Mouse (Mus musculus) kidney, embryonic 16.5 days (tissue): ENCODE measurements around the gene Lonp2. TPM values are rescaled to one million over a fixed set of nuclear protein-coding genes. Genes with fewer than 3 reads are reported as not detected.
A peak's percentile ranks its signal among the peaks of the same experiment; 100 is the strongest.

Experiments used
- ATAC-seq: fragments of 200-750 bp; cut with Nextera tagmentation; 2 replicates; pipeline ENCODE4 v1.8.0; 2017; ENCODE audit warnings: moderate TSS enrichment; ENCODE audit not compliant: low FRiP score, low TSS enrichment
- H3K27ac ChIP-seq: fragments of 300-500 bp; sonication (generic); 2 replicates; pipeline ENCODE4 v1.5.1; 2014; ENCODE audit warnings: low read length
- H3K27me3 ChIP-seq: fragments of 300-500 bp; sonication (generic); 2 replicates; pipeline ENCODE4 v1.6.1; 2014; ENCODE audit warnings: low read length, control low read depth, mixed read lengths; ENCODE audit not compliant: insufficient read depth
- H3K36me3 ChIP-seq: fragments of 300-500 bp; sonication (generic); 2 replicates; pipeline ENCODE4 v1.6.1; 2014; ENCODE audit warnings: low read length, control low read depth, mixed read lengths; ENCODE audit not compliant: insufficient read depth
- H3K4me1 ChIP-seq: fragments of 300-500 bp; sonication (generic); 2 replicates; pipeline ENCODE4 v1.6.1; 2014; ENCODE audit warnings: low read length, control low read depth, mixed read lengths; ENCODE audit not compliant: insufficient read depth
- H3K4me2 ChIP-seq: fragments of 300-500 bp; sonication (generic); replicated peaks from 2 replicates; pipeline ENCODE4 v1.6.1; 2014; ENCODE audit warnings: low read depth, low read length
- H3K4me3 ChIP-seq: fragments of 300-500 bp; sonication (generic); 2 replicates; pipeline ENCODE4 v1.5.1; 2014; ENCODE audit warnings: mild to moderate bottlenecking, low read length
- H3K9ac ChIP-seq: fragments of 300-500 bp; sonication (generic); replicated peaks from 2 replicates; pipeline ENCODE4 v1.6.1; 2014; ENCODE audit warnings: low read length
- H3K9me3 ChIP-seq: fragments of 300-500 bp; sonication (generic); 2 replicates; pipeline ENCODE4 v1.6.1; 2016; ENCODE audit warnings: low read length, control low read depth
- WGBS: fragments of 180-500 bp; shearing (Covaris S2); extraction: QIAGEN DNeasy Blood & Tissue Kit; methylation state at CpG from one replicate; pipeline ENCODE4 v1.1.7; 2014; 5-methylcytosine and 5-hydroxymethylcytosine counted together
- polyA plus RNA-seq: library from polyadenylated mRNA; unstranded; fragments of >200 nt; fragmentation: Nextera tagmentation; extraction: Ambion mirVana; gene quantifications from 2 replicates; pipeline ENCODE4 v1.2.1, GENCODE M21; 2015

Gene Lonp2
- 74.9 and 77.6 TPM in 2 replicates for polyA plus RNA-seq

- no peaks in the 10 kb centered on the region for H3K36me3 ChIP-seq
- 0% methylated on average over 50 of the region's 62 CpGs for WGBS
- no peaks in the 10 kb centered on the region for H3K27me3 ChIP-seq
- H3K9ac ChIP-seq = peak within 1 kb of the TSS; percentile 80
- peak within 1 kb of the TSS; percentile 80 for H3K4me3 ChIP-seq
- peak; percentile 100 for ATAC-seq
- H3K9me3 ChIP-seq = no peaks in the 10 kb centered on the region
- H3K4me2 ChIP-seq = peak within 1 kb of the TSS; percentile 58
- peak within 1 kb of the TSS; percentile 69 for H3K27ac ChIP-seq
- peaks cover 6% of the 10 kb centered on the region for H3K4me1 ChIP-seq
Observed at GRCm38 (mm10) chr8:86623911-86624731, at the start of gene Lonp2. TSS of gene Lonp2 (plus strand) at chr8:86624043.

DNA sequence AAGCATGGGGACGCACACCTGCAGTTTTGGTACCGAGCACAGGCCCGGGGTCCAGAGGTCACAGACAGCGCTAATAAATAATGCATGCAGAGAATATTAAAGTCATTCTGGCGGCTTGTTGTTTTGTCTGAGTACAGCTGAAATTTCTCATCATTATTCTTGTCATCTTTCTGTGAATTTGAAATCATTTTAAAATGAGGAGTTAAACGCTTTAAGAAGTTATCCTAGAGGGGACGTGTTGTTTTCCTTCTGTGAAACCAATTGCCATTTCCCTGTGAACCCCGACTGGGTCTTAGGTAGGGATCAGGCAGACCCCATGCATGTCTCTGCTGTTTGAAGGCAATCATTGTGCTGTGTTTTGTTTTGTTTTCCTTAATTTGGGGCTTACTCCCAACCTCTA, 46.3 kb upstream of the Lonp2 start:
- Histone ChIP-seq H3K9me3 (no peaks in the 10 kb centered on the region), H3K4me2 (no peak overlapping the region), H3K36me3 (no peaks in the 10 kb centered on the region), H3K9ac (no peak overlapping the region), H3K27ac (no peak overlapping the region), H3K27me3 (no peaks in the 10 kb centered on the region), H3K4me1 (no peaks in the 10 kb centered on the region), H3K4me3 (no peak overlapping the region)
- WGBS = 72% methylated on average over 8 of the region's 8 CpGs
- ATAC-seq = no peak

DNA sequence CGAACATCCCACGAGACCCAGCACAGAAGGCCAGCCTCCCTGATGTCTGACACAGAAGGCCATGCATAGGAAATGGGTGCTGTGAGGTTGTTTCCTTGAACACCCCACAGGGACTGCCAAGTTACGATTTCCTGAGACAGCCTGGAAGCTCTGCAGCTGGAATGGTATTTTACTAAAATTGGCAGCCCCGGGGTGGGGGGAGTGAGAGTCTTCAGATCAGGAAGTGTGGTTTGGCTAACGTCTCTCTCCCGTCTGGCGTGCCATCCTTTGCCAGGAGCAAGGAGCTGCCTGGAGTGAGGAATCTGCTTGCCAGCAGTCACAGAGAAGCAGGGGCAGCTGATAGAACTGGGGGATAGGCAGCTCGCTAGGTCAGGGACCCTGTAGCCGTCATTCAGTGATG, 45.8 kb upstream of the Lonp2 start:
- H3K27me3 ChIP-seq = no peaks in the 10 kb centered on the region
- no peaks in the 10 kb centered on the region for H3K36me3 ChIP-seq
- H3K4me3 ChIP-seq = no peak overlapping the region
- no peak for ATAC-seq
- no peak overlapping the region for H3K9ac ChIP-seq
- H3K4me2 ChIP-seq = no peak overlapping the region
- H3K9me3 ChIP-seq = no peaks in the 10 kb centered on the region
- no peak overlapping the region for H3K27ac ChIP-seq
- 32% methylated on average over 9 of the region's 9 CpGs for WGBS
- H3K4me1 ChIP-seq = no peaks in the 10 kb centered on the region

DNA sequence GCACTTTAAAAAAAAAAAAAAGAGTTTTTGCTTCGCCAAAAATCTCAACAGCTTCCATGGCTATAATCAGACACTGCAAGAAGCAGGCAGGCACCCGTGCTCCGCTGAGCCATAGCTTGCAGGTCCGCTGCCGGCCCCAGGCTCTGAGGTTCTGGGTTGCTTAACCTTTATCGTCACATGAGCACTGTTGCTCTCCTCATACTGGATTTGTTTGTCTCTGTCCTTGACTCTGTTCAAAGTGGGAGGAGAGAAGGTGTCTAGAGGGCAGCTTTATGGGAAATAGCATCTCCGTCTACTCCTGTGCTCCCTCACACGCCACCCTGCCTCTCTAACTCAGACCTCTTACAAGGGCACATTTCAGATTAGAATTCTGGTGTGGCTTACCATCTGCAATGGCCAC, 45.1 kb upstream of the Lonp2 start:
- no peaks in the 10 kb centered on the region for H3K36me3 ChIP-seq
- ATAC-seq = no peak
- WGBS = 40% methylated on average over 8 of the region's 8 CpGs
- no peaks in the 10 kb centered on the region for H3K27me3 ChIP-seq
- no peak overlapping the region for H3K9ac ChIP-seq
- no peaks in the 10 kb centered on the region for H3K9me3 ChIP-seq
- no peak overlapping the region for H3K4me3 ChIP-seq
- H3K4me2 ChIP-seq = no peak overlapping the region
- no peaks in the 10 kb centered on the region for H3K4me1 ChIP-seq
- no peak overlapping the region for H3K27ac ChIP-seq

- no peak within 1 kb of the TSS for H3K9ac ChIP-seq
- no peaks in the 10 kb centered on the region for H3K4me1 ChIP-seq
- H3K27me3 ChIP-seq = no peaks in the 10 kb centered on the region
- H3K27ac ChIP-seq = no peak within 1 kb of the TSS
- no peaks in the 10 kb centered on the region for H3K36me3 ChIP-seq
- no peaks in the 10 kb centered on the region for H3K9me3 ChIP-seq
- no peak within 1 kb of the TSS for H3K4me2 ChIP-seq
- ATAC-seq = no peak
- H3K4me3 ChIP-seq = no peak within 1 kb of the TSS
Observed at GRCm38 (mm10) chr8:86580458-86580857, 43.4 kb upstream of the Lonp2 start, which contains the start of gene Abcc12. TSS of gene Abcc12 (minus strand) at chr8:86580686.

- WGBS = 74% methylated on average over 4 of the region's 4 CpGs
- no peaks in the 10 kb centered on the region for H3K9me3 ChIP-seq
- no peak overlapping the region for H3K27ac ChIP-seq
- H3K27me3 ChIP-seq = no peaks in the 10 kb centered on the region
- no peak overlapping the region for H3K4me3 ChIP-seq
- H3K9ac ChIP-seq = no peak overlapping the region
- ATAC-seq = no peak
- no peaks in the 10 kb centered on the region for H3K4me1 ChIP-seq
- no peaks in the 10 kb centered on the region for H3K36me3 ChIP-seq
- no peak overlapping the region for H3K4me2 ChIP-seq
Observed at GRCm38 (mm10) chr8:86581921-86582331, 41.9 kb upstream of the Lonp2 start.

DNA sequence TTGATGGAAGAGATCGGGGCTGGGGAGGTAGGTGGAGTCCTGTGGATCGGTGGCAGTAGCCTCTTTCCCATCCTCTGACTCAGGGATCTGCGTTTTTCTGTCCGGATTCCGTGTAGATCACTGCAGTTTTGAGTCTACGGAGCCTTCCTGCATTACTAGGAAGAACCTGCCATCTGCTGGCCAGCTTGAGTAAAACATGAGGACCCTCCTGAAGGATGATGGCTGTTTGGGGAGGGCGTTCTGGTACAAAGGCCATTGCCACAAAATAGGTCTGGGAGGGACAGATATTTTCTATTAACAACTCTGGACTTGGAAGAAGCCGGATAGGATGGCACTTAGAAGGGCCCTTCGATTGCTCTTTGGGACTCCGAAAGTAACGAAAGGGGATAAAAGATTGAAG, 38.7 kb upstream of the Lonp2 start:
- ATAC-seq = peak; percentile 80; the same call in 1 of the 2 replicates
- Histone ChIP-seq H3K36me3 (no peaks in the 10 kb centered on the region), H3K4me3 (peak overlapping the region; percentile 41), H3K4me1 (no peaks in the 10 kb centered on the region), H3K27ac (no peak overlapping the region), H3K9ac (no peak overlapping the region; the same call in 1 of the 2 replicates), H3K4me2 (peak overlapping the region; percentile 55), H3K9me3 (no peaks in the 10 kb centered on the region), H3K27me3 (no peaks in the 10 kb centered on the region)
- 4% methylated on average over 11 of the region's 11 CpGs for WGBS

DNA sequence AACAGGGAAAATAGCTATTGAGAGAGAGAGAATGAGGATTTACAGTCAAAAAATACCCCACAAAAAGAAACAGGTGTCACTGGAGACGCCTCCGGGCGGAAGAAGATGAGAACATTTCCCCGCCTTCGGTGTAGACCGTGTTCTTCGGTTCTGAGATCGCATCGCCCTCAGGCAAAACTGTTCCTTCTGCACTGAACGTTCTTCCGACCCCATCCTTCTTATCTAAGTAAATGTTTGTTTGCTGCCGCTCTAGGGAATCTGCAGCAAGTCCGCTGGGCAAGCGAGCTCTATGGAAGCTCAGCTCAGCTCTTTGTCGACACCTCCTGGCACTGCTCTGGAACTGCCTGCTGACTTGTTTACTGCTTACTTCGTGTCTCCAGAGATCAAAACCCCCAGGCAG, 38.3 kb upstream of the Lonp2 start:
- Histone ChIP-seq H3K36me3 (no peaks in the 10 kb centered on the region), H3K9me3 (no peaks in the 10 kb centered on the region), H3K4me2 (peak overlapping the region; percentile 55), H3K4me3 (peak overlapping the region; percentile 41), H3K27ac (no peak overlapping the region), H3K27me3 (no peaks in the 10 kb centered on the region), H3K9ac (no peak overlapping the region; the same call in 1 of the 2 replicates), H3K4me1 (no peaks in the 10 kb centered on the region)
- ATAC-seq = peak; percentile 76; the same call in 1 of the 2 replicates
- WGBS = 3% methylated on average over 16 of the region's 16 CpGs

DNA sequence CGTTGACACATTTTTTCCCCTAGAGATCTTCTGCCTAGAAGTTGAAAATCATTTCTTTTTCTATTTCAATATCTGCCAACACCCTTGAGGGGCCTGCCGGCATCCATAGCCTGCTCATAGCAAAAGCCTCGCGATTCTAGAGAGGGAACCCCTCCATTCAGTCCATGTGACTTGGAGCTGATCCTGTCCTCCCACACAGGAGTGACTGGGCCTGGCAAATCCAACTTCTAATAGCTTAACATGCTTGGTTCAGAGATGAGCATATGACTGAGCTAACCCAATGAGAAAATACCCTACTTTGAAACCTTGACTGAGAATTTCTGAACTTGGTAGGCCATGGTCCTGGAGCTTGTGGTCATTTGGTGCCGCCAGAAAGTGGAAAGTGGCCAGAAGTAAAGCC, 37.8 kb upstream of the Lonp2 start:
- 38% methylated on average over 5 of the region's 5 CpGs for WGBS
- Histone ChIP-seq H3K27me3 (no peaks in the 10 kb centered on the region), H3K4me1 (no peaks in the 10 kb centered on the region), H3K4me3 (no peak overlapping the region), H3K9me3 (no peaks in the 10 kb centered on the region), H3K4me2 (no peak overlapping the region), H3K9ac (no peak overlapping the region), H3K27ac (no peak overlapping the region), H3K36me3 (no peaks in the 10 kb centered on the region)
- ATAC-seq = no peak

DNA sequence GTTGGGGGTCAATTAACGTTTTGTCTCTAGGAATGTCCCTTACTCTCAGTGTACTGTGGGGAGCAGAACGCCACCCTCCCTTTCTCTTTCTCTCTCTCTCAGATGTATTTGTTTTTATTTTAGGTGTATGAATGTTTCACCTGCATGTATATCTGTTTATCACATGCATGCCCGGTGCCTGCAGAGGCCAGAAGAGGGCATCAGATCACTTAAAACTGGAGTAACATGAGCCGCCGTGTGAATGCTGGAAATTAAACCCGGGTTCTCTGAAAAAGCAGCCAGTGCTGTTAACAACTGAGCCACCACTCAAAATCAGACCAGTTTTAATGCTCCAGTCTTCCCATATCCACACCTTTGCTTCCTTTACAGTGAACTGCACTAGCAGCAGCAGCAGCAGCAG, 37.2 kb upstream of the Lonp2 start:
- no peak overlapping the region for H3K9ac ChIP-seq
- no peak overlapping the region for H3K4me2 ChIP-seq
- no peaks in the 10 kb centered on the region for H3K4me1 ChIP-seq
- 34% methylated on average over 6 of the region's 6 CpGs for WGBS
- no peaks in the 10 kb centered on the region for H3K27me3 ChIP-seq
- no peak overlapping the region for H3K4me3 ChIP-seq
- H3K27ac ChIP-seq = no peak overlapping the region
- H3K9me3 ChIP-seq = no peaks in the 10 kb centered on the region
- no peaks in the 10 kb centered on the region for H3K36me3 ChIP-seq
- no peak for ATAC-seq
